Mouse (Mus musculus): ENCODE measurements around the gene Mrgpra4. TPM values are rescaled to one million over a fixed set of nuclear protein-coding genes. Genes with fewer than 3 reads are reported as not detected.

Gene Mrgpra4
- polyA plus RNA-seq (2016; fragmentation: Nextera tagmentation; extraction: Ambion mirVana): not detected in 2 replicates

- no peaks in the 10 kb centered on the region for H3K9me3 ChIP-seq (replicated peaks)
- H3K27me3 ChIP-seq (replicated peaks): no peaks in the 10 kb centered on the region
- 50% methylated on average over 1 of the region's 1 CpGs for WGBS
- no peak within 1 kb of the TSS for H3K9ac ChIP-seq
- no peaks in the 10 kb centered on the region for H3K36me3 ChIP-seq
- no peak within 1 kb of the TSS for H3K4me3 ChIP-seq
- no peak within 1 kb of the TSS for H3K4me2 ChIP-seq
- H3K4me1 ChIP-seq (replicated peaks): no peaks in the 10 kb centered on the region
- no peak for ATAC-seq (ENCODE audit: insufficient number of reproducible peaks, low FRiP score)
- no peak within 1 kb of the TSS for H3K27ac ChIP-seq (ENCODE audit: poor library complexity, severe bottlenecking)
Measured at GRCm38 (mm10) chr7:47981995-47982394, at the start of gene Mrgpra4. Mrgpra4 (minus strand) TSS chr7:47982095.

- no peaks in the 10 kb centered on the region for H3K27me3 ChIP-seq (replicated peaks)
- H3K4me1 ChIP-seq (replicated peaks): no peaks in the 10 kb centered on the region
- no peaks in the 10 kb centered on the region; the same call in 1 of the 2 replicates for H3K9me3 ChIP-seq (replicated peaks)
- H3K36me3 ChIP-seq: no peaks in the 10 kb centered on the region
- WGBS: 49% methylated on average over 3 of the region's 3 CpGs
- H3K27ac ChIP-seq (ENCODE audit: poor library complexity, severe bottlenecking): no peak within 1 kb of the TSS
- H3K4me3 ChIP-seq: no peak within 1 kb of the TSS
- H3K9ac ChIP-seq: no peak within 1 kb of the TSS
- ATAC-seq (ENCODE audit: insufficient number of reproducible peaks, low FRiP score): no peak
- H3K4me2 ChIP-seq: no peak within 1 kb of the TSS
Measured at GRCm38 (mm10) chr7:48027497-48027896, 45.6 kb upstream of the Mrgpra4 start, which contains the start of gene Mrgprx1. Mrgprx1 (minus strand) TSS chr7:48027597.

GRCm38 (mm10) chr7:48017874-48018273, 36.0 kb upstream of the Mrgpra4 start:
- no peaks in the 10 kb centered on the region for H3K4me1 ChIP-seq (replicated peaks)
- H3K4me2 ChIP-seq: no peak overlapping the region
- 42% methylated on average over 2 of the region's 2 CpGs for WGBS
- no peaks in the 10 kb centered on the region for H3K36me3 ChIP-seq
- no peak for ATAC-seq (ENCODE audit: insufficient number of reproducible peaks, low FRiP score)
- no peak overlapping the region for H3K27ac ChIP-seq (ENCODE audit: poor library complexity, severe bottlenecking)
- H3K4me3 ChIP-seq: no peak overlapping the region
- H3K27me3 ChIP-seq (replicated peaks): no peaks in the 10 kb centered on the region
- no peaks in the 10 kb centered on the region for H3K9me3 ChIP-seq (replicated peaks)
- H3K9ac ChIP-seq: no peak overlapping the region

- H3K4me1 ChIP-seq (replicated peaks): no peaks in the 10 kb centered on the region
- H3K9ac ChIP-seq: no peak overlapping the region
- no peaks in the 10 kb centered on the region for H3K36me3 ChIP-seq
- H3K4me2 ChIP-seq: no peak overlapping the region
- H3K27me3 ChIP-seq (replicated peaks): no peaks in the 10 kb centered on the region
- 0 out of 2 replicates have a peak, but pooled peaks cover 2% of the 10 kb centered on the region for H3K9me3 ChIP-seq (replicated peaks)
- WGBS: 53% methylated on average over 3 of the region's 3 CpGs
- ATAC-seq (ENCODE audit: insufficient number of reproducible peaks, low FRiP score): no peak
- H3K27ac ChIP-seq (ENCODE audit: poor library complexity, severe bottlenecking): no peak overlapping the region
- H3K4me3 ChIP-seq: no peak overlapping the region
Measured at GRCm38 (mm10) chr7:47995689-47996088, 13.8 kb upstream of the Mrgpra4 start.

- H3K4me3 ChIP-seq: no peak overlapping the region
- WGBS: 49% methylated on average over 1 of the region's 1 CpGs
Measured at GRCm38 (mm10) chr7:47986752-47987151, 4.9 kb upstream of the Mrgpra4 start.

More at GRCm38 (mm10) chr7:47986752-47987151, 4.9 kb upstream of the Mrgpra4 start:
- Histone ChIP-seq H3K9ac (no peak overlapping the region), H3K27ac (ENCODE audit: poor library complexity, severe bottlenecking) (no peak overlapping the region), H3K36me3 (no peaks in the 10 kb centered on the region), H3K9me3 (replicated peaks) (no peaks in the 10 kb centered on the region), H3K4me2 (no peak overlapping the region), H3K27me3 (replicated peaks) (no peaks in the 10 kb centered on the region), H3K4me1 (replicated peaks) (no peaks in the 10 kb centered on the region)
- ATAC-seq (ENCODE audit: insufficient number of reproducible peaks, low FRiP score): no peak

Other genes starting within 250 kb of the Mrgpra4 start
- not detected in 2 replicates for gene Mrgprx1, start 45.5 kb upstream of the Mrgpra4 start, polyA plus RNA-seq (2016; fragmentation: Nextera tagmentation; extraction: Ambion mirVana)
- not detected in 2 replicates for gene Mrgprb5, start 186.9 kb upstream of the Mrgpra4 start, polyA plus RNA-seq (2016; fragmentation: Nextera tagmentation; extraction: Ambion mirVana)
- gene Mrgprb4, start 217.2 kb upstream of the Mrgpra4 start, polyA plus RNA-seq (2016; fragmentation: Nextera tagmentation; extraction: Ambion mirVana): not detected in 2 replicates